Mouse (Mus musculus) hindbrain, postnatal 0 days (tissue): ENCODE data around the gene Rsph1. TPM values are rescaled to one million over a fixed set of nuclear protein-coding genes. Genes with fewer than 3 reads are reported as not detected.

Experiments used
- ATAC-seq: fragments of 200-750 bp; cut with Nextera tagmentation; 2 replicates; pipeline ENCODE4 v1.8.0; 2017; ENCODE audit warnings: mild to moderate bottlenecking, moderate TSS enrichment, moderate library complexity
- DNase-seq: peaks from one replicate; pipeline ENCODE4 v3.0.0-alpha.2; 2015; ENCODE audit warnings: low spot score
- H3K27ac ChIP-seq: fragments of 300-500 bp; sonication (generic); 2 replicates; pipeline ENCODE4 v1.5.1; 2014; ENCODE audit warnings: mild to moderate bottlenecking
- H3K27me3 ChIP-seq: fragments of 300-500 bp; sonication (generic); 2 replicates; pipeline ENCODE4 v1.6.1; 2014; ENCODE audit warnings: low read length, mixed read lengths; ENCODE audit not compliant: insufficient read depth
- H3K36me3 ChIP-seq: fragments of 300-500 bp; sonication (generic); 2 replicates; pipeline ENCODE4 v1.6.1; 2014; ENCODE audit warnings: low read length, mixed read lengths; ENCODE audit not compliant: insufficient read depth
- H3K4me1 ChIP-seq: fragments of 300-500 bp; sonication (generic); 2 replicates; pipeline ENCODE4 v1.6.1; 2014; ENCODE audit warnings: antibody characterized with exemption, low read length, mixed read lengths; ENCODE audit not compliant: insufficient read depth
- H3K4me2 ChIP-seq: fragments of 300-500 bp; sonication (generic); 2 replicates; pipeline ENCODE4 v1.6.1; 2014; ENCODE audit warnings: low read depth, mild to moderate bottlenecking, low read length, moderate library complexity, mixed read lengths
- H3K4me3 ChIP-seq: fragments of 300-500 bp; sonication (generic); 2 replicates; pipeline ENCODE4 v1.5.1; 2014; ENCODE audit warnings: low read length
- H3K9ac ChIP-seq: fragments of 300-500 bp; sonication (generic); replicated peaks from 2 replicates; pipeline ENCODE4 v1.6.1; 2014; ENCODE audit warnings: mild to moderate bottlenecking, low read length, moderate library complexity, mixed read lengths
- H3K9me3 ChIP-seq: fragments of 300-500 bp; sonication (generic); 2 replicates; pipeline ENCODE4 v1.6.1; 2016; ENCODE audit warnings: low read length, mixed read lengths
- CTCF ChIP-seq: IDR thresholded peaks from 2 replicates; pipeline ENCODE4 v1.5.1; 2016; ENCODE audit warnings: antibody characterized with exemption, control low read depth, low read depth
- WGBS: fragments of 180-500 bp; shearing (Covaris S2); extraction: QIAGEN DNeasy Blood & Tissue Kit; methylation state at CpG from one replicate; pipeline ENCODE4 v1.1.7; 2014; 5-methylcytosine and 5-hydroxymethylcytosine counted together
- polyA plus RNA-seq: library from polyadenylated mRNA; unstranded; fragments of >200 nt; fragmentation: Nextera tagmentation; extraction: Ambion mirVana; gene quantifications from 2 replicates; pipeline ENCODE4 v1.2.1, GENCODE M21; 2015
- total RNA-seq: library from RNA; depleted of rRNA; stranded (reverse); fragments of >200 nt; gene quantifications from 2 replicates; pipeline ENCODE4 v1.2.3, GENCODE M21; 2014

The Rsph1 gene
- total and polyA plus RNA-seq, 2 experiments from 2014 or later = 1.3 to 8.9 TPM

GRCm38 (mm10) chr17:31270246-31270645, 6.9 kb downstream of the Rsph1 start:
- H3K9ac ChIP-seq = no peak overlapping the region
- no peak overlapping the region for H3K4me3 ChIP-seq

GRCm38 (mm10) chr17:31269761-31270160, 7.4 kb downstream of the Rsph1 start:
- Histone ChIP-seq H3K4me1 (no peaks in the 10 kb centered on the region), H3K4me2 (no peak overlapping the region), H3K4me3 (no peak overlapping the region), H3K9me3 (no peaks in the 10 kb centered on the region), H3K9ac (no peak overlapping the region), H3K27me3 (no peaks in the 10 kb centered on the region), H3K27ac (no peak overlapping the region), H3K36me3 (no peaks in the 10 kb centered on the region)
- 86% methylated on average over 2 of the region's 2 CpGs for WGBS
- DNase-seq = no peak
- no peak for TF ChIP-seq CTCF
- no peak for ATAC-seq

More at GRCm38 (mm10) chr17:31270246-31270645, 6.9 kb downstream of the Rsph1 start:
- Histone ChIP-seq H3K4me2 (no peak overlapping the region), H3K36me3 (no peaks in the 10 kb centered on the region), H3K27me3 (no peaks in the 10 kb centered on the region), H3K9me3 (no peaks in the 10 kb centered on the region), H3K27ac (no peak overlapping the region), H3K4me1 (no peaks in the 10 kb centered on the region)
- 89% methylated on average over 4 of the region's 4 CpGs for WGBS
- no peak for TF ChIP-seq CTCF
- no peak for DNase-seq
- ATAC-seq = no peak

- Histone ChIP-seq H3K9ac (no peak overlapping the region), H3K36me3 (no peaks in the 10 kb centered on the region), H3K4me3 (no peak overlapping the region), H3K4me1 (no peaks in the 10 kb centered on the region), H3K4me2 (no peak overlapping the region), H3K27ac (no peak overlapping the region), H3K9me3 (no peaks in the 10 kb centered on the region), H3K27me3 (no peaks in the 10 kb centered on the region)
- WGBS = 80% methylated on average over 1 of the region's 1 CpGs
- TF ChIP-seq CTCF = no peak
- DNase-seq = no peak
- no peak for ATAC-seq
Observed at GRCm38 (mm10) chr17:31268016-31268415, 9.2 kb downstream of the Rsph1 start.

GRCm38 (mm10) chr17:31267603-31268002, 9.6 kb downstream of the Rsph1 start:
- TF ChIP-seq CTCF = no peak
- no peak overlapping the region for H3K9ac ChIP-seq
- H3K9me3 ChIP-seq = no peaks in the 10 kb centered on the region
- H3K4me2 ChIP-seq = no peak overlapping the region
- no peak overlapping the region for H3K4me3 ChIP-seq
- ATAC-seq (no peak), DNase-seq (no peak)
- H3K27me3 ChIP-seq = no peaks in the 10 kb centered on the region
- H3K36me3 ChIP-seq = no peaks in the 10 kb centered on the region
- WGBS = 83% methylated on average over 6 of the region's 6 CpGs
- H3K27ac ChIP-seq = no peak overlapping the region
- no peaks in the 10 kb centered on the region for H3K4me1 ChIP-seq

- ATAC-seq = no peak
- Histone ChIP-seq H3K27ac (no peak overlapping the region), H3K9me3 (no peaks in the 10 kb centered on the region), H3K27me3 (no peaks in the 10 kb centered on the region), H3K36me3 (no peaks in the 10 kb centered on the region), H3K4me1 (no peaks in the 10 kb centered on the region), H3K4me3 (no peak overlapping the region), H3K9ac (no peak overlapping the region), H3K4me2 (no peak overlapping the region)
- WGBS = 82% methylated on average over 4 of the region's 4 CpGs
- no peak for TF ChIP-seq CTCF
- no peak for DNase-seq
Observed at GRCm38 (mm10) chr17:31267138-31267537, 10.0 kb downstream of the Rsph1 start.

GRCm38 (mm10) chr17:31266321-31266950, 10.7 kb downstream of the Rsph1 start:
- no peaks in the 10 kb centered on the region for H3K4me1 ChIP-seq
- H3K9me3 ChIP-seq = no peaks in the 10 kb centered on the region
- no peak overlapping the region for H3K9ac ChIP-seq
- no peaks in the 10 kb centered on the region for H3K36me3 ChIP-seq
- H3K4me3 ChIP-seq = no peak overlapping the region
- 85% methylated on average over 7 of the region's 7 CpGs for WGBS
- no peak for TF ChIP-seq CTCF
- no peak overlapping the region for H3K4me2 ChIP-seq
- H3K27ac ChIP-seq = no peak overlapping the region
- no peaks in the 10 kb centered on the region for H3K27me3 ChIP-seq
- DNase-seq (no peak), ATAC-seq (no peak)

GRCm38 (mm10) chr17:31265831-31266230, 11.4 kb downstream of the Rsph1 start:
- no peak overlapping the region for H3K4me3 ChIP-seq
- no peaks in the 10 kb centered on the region for H3K36me3 ChIP-seq
- DNase-seq (no peak), ATAC-seq (no peak)
- WGBS = 91% methylated on average over 9 of the region's 9 CpGs
- no peak overlapping the region for H3K9ac ChIP-seq
- no peak overlapping the region for H3K27ac ChIP-seq
- no peaks in the 10 kb centered on the region for H3K4me1 ChIP-seq
- H3K9me3 ChIP-seq = no peaks in the 10 kb centered on the region
- no peak for TF ChIP-seq CTCF
- no peaks in the 10 kb centered on the region for H3K27me3 ChIP-seq
- H3K4me2 ChIP-seq = no peak overlapping the region
